Mouse (Mus musculus) cerebellum, adult 11 months (tissue): ENCODE data around the gene Tlr5.

Source experiments
- DNase-seq: peaks from one replicate; pipeline ENCODE4 v3.0.0; 2022

Tlr5 gene

GRCm38 (mm10) chr1:182954287-182955046, at the start of gene Tlr5:
Gene Tlr5, plus strand, starts transcription at chr1:182954788.
- DNase-seq: no peak

GRCm38 (mm10) chr1:182905669-182906068, 48.9 kb upstream of the Tlr5 start:
- DNase-seq: no peak

GRCm38 (mm10) chr1:182908050-182909036, 46.2 kb upstream of the Tlr5 start:
- DNase-seq: peak; percentile 26

- DNase-seq: no peak
Observed at GRCm38 (mm10) chr1:182909066-182909465, 45.5 kb upstream of the Tlr5 start.

- no peak for DNase-seq
Observed at GRCm38 (mm10) chr1:182909596-182909995, 45.0 kb upstream of the Tlr5 start.

- DNase-seq: no peak
Observed at GRCm38 (mm10) chr1:182912591-182912990, 42.0 kb upstream of the Tlr5 start.

- DNase-seq: no peak
Observed at GRCm38 (mm10) chr1:182914121-182914908, 40.3 kb upstream of the Tlr5 start.

- no peak for DNase-seq
Observed at GRCm38 (mm10) chr1:182916166-182916565, 38.4 kb upstream of the Tlr5 start.

GRCm38 (mm10) chr1:182918718-182919346, 35.8 kb upstream of the Tlr5 start:
- DNase-seq: no peak

- DNase-seq: no peak
Observed at GRCm38 (mm10) chr1:182922824-182923223, 31.8 kb upstream of the Tlr5 start.

GRCm38 (mm10) chr1:182926465-182926864, 28.1 kb upstream of the Tlr5 start:
- DNase-seq: no peak

- DNase-seq: no peak
Observed at GRCm38 (mm10) chr1:182927878-182928851, 26.4 kb upstream of the Tlr5 start.

- no peak for DNase-seq
Observed at GRCm38 (mm10) chr1:182935469-182935868, 19.1 kb upstream of the Tlr5 start.

- DNase-seq: no peak
Observed at GRCm38 (mm10) chr1:182937486-182938120, 17.0 kb upstream of the Tlr5 start.

GRCm38 (mm10) chr1:182941921-182942320, 12.7 kb upstream of the Tlr5 start:
- DNase-seq: no peak

- no peak for DNase-seq
Observed at GRCm38 (mm10) chr1:182943911-182944310, 10.7 kb upstream of the Tlr5 start.

GRCm38 (mm10) chr1:182944638-182945037, 9.9 kb upstream of the Tlr5 start:
- no peak for DNase-seq

GRCm38 (mm10) chr1:182945561-182945960, 9.0 kb upstream of the Tlr5 start:
- DNase-seq: no peak

- no peak for DNase-seq
Observed at GRCm38 (mm10) chr1:182951298-182951697, 3.3 kb upstream of the Tlr5 start.

- no peak for DNase-seq
Observed at GRCm38 (mm10) chr1:182953165-182953564, 1.4 kb upstream of the Tlr5 start.

- DNase-seq: no peak
Observed at GRCm38 (mm10) chr1:182953667-182954066, 921 bp upstream of the Tlr5 start.
